Mouse (Mus musculus) T-cell, adult 2 months (primary cell): ENCODE measurements around the gene Rpl36-ps4.
"Not testable (repeated sequence)": the region's sequence is repeated elsewhere in the genome, so short reads cannot be mapped to it uniquely, and the experiment has no call there.

ENCODE experiments used
- DNase-seq: peaks from one replicate; pipeline ENCODE4 v3.0.0; 2022; ENCODE audit warnings: low spot score

Gene Rpl36-ps4

DNA sequence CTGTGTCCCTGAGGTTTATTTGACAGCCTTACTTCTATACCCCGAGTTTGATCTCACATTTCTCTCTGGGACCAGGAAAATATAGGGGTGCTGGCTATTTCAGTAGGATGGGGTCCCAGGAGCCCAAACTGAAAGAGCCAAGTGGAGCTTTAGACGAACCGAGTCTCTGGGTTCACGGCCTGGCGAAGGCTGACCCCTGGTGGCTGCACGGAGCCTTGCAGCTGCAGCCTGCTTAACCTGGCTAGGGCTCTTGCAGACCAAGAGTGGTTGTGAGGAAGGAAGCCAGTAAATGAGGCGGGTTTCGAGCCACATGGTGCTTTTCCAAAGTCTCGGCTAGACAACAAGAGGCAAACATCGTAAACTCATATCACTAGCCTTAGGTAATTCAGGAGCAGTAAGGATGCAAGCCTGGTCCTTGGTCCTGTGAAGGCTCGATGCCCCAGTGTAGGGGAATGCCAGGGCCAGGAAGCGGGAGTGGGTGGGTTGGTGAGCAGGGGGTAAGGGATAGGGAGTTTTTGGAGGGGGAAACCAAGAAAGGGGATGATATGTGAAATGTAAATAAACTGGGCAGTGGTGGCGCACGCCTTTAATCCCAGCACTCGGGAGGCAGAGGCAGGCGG is 28.3 kb downstream of the Rpl36-ps4 start:
- peak; percentile 62 for DNase-seq

DNA sequence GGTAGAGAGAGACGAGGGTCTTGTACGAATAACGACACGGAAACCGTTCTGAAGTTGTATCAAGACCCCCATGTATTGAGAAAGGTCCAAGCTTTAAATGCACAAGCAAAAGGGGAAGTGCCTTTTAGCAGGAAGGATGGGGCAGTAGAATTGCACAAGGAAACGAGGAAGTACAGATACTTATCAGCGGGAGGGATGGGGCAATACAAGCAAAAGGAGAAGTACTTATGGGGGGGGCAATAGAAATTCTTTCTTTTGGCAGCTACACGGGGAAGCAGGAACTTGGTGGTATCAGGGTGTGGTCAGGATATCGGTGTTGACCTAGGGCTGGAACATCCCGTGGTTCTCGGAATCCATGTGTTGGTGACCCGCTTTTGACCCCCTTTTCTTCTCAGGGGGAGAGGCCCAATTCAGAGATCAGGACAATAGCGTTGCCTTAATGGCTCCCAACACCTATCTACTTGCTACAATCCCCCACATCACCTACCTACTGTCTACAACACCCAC is 33.9 kb downstream of the Rpl36-ps4 start:
- not testable (repeated sequence) for DNase-seq

DNA sequence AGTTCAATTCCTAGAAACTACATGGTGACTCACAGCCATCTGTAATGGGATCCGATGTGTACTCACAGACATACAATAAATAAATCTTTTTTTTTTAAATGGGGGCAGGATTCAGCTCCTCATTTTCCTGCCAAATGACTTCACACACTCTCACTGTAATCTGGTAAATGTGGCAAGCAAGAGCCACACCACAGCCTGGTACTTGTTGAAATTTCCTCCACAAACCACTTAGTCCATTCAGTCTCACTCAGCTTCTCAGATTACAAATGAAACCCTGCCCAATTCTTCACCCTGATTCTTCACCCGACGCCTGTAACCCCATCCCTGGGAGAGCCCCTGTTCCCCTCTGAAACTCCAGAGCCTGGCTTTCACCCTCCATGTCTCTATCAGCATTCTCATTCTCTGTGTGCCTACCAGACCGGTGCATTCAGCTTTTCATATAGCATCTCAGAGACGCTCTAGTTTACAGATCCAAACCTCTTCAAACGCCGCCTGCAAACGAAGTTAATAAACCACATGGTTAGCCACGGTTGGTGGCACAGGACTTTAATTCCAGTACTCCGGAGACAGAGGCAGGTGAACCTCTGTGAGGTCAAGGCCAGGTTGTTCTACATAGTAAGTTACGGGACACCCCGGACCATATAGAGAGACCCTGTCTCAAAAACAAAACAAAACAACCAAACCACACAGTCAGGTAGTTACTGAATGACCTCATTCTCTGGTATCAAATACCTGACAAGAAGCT is 36.5 kb downstream of the Rpl36-ps4 start:
- DNase-seq: no peak

DNA sequence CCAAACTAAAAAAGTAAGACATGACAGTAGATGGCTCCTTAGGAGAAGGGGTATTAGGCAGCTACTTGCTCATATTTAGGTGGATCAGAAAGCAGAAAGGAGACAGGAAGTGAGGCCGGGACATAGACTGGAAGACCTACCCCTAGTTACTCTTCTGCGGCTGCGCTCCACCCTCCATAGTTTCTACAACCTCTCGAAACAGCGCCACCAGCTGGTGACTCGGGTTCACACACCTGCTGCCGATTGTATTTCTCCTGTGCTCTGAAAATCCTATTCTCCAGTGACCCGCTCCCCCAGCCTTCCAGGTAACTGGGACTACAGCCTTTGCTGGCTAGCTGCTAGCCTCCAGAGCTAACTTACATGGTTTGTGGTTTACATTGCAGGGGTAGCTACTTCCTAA is 37.5 kb downstream of the Rpl36-ps4 start:
- no peak for DNase-seq

DNA sequence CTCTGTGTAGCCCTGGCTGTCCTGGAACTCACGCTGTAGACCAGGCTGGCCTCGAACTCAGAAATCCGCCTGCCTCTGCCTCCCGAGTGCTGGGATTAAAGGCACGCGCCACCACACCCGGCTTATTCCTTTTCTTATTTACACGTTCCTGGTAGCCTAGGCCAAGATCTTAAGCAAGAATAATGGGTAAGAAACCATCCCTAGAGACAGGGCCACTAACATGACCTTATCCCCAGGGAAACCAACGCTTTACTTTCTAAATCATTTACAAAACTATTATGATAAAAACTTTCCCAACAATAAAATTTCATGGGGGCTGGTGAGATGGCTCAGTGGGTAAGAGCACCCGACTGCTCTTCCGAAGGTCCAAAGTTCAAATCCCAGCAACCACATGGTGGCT is 38.6 kb downstream of the Rpl36-ps4 start:
- DNase-seq: not testable (repeated sequence)

DNA sequence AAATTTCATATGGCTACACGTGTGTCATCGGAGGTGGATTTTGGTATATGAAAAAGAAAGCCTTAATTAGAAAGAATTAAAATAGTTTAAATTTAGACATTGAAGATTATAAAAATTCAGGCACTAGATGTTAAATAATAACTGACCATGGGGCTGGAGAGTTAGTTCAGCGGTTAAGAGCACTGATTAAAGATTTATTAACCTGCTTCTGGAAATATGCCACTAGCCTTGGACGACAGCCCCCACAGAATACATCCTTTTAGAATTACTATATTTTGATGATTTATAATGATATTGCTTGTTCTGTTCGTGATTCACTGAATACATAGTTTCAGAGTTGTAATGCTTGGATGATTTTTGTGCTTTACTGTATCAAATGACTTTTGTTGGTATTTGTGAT is 39.2 kb downstream of the Rpl36-ps4 start:
- DNase-seq: not testable (repeated sequence)

DNA sequence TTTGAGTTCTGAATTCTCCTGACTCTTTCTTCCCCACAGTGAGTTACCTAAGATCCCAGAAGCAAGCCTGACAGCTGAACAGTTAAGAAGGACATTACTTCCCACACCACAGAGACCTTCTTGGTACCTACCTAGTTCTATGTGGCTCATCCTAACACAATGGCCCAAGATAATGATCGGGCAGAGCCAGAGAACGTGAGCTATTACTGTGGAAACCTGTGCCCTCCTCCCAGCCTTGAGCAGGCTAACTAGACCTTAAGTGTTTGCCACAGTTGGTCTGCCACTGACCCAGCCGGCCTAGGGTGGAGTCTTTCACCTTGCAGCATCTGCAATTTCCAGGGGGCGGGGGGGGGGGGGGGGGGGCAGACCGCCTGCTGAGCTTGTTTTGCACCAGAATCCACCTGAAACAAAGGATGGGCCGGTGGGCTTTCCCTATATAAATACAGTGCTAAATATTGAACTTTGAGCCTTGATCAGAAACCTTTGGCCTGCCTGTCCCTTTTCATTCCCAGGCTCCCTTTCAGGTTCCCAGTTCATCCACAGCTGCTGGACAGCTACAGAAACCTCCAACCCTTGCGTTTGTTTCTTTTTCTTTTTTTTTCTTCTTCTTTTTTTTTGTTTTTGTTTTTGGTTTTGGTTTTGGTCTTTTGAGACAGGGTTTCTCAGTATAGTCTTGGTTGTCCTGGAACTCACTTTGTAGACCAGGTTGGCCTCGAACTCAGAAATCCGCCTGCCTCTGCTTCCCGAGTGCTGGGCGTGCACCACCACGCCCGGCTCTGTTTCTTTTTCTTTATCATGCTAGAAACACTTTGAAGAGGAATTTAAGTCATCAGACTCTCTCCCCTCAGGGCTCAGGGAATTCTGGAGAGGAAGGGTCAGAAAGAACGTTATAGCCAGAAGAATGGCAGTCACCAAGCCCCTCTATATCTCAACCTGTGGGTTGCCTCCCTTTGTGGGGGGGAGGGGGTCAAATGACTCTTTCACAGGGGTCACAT is 42.6 kb downstream of the Rpl36-ps4 start:
- no peak for DNase-seq

DNA sequence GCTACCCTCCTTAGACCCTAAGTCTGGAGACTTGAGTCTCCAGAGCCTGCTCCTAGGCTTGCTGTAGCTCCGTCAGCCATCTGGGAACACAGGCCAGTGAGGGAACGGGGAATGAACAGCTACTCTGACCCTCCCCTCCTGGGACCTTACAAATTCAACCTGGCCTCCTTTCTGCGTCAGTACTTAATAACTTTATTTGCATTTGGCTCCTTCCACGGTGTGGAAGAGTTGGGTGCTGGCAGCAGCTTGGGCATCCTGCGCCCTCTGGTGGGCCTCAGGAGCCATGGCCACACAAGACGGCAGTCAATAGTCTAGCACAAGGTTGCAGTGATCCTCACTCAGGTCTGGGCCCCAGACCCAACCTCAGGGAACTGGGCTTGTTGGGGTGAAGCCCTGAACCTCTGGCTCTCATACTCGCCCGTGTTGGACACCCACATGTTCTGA is 47.7 kb downstream of the Rpl36-ps4 start:
- not testable (repeated sequence) for DNase-seq
